Mouse (Mus musculus) gastrocnemius, adult 2 months (tissue): ENCODE results near the gene Chchd3. TPM values are rescaled to one million over a fixed set of nuclear protein-coding genes. Genes with fewer than 3 reads are reported as not detected.

Experiments used
- DNase-seq: peaks from one replicate; pipeline ENCODE4 v3.0.0; 2022
- H3K27ac ChIP-seq: fragments of 200-600 bp; 2 replicates; pipeline ENCODE4 v1.8.1; 2022; ENCODE audit warnings: mild to moderate bottlenecking
- H3K4me3 ChIP-seq: fragments of 200-600 bp; 2 replicates; pipeline ENCODE4 v1.8.1; 2022; ENCODE audit warnings: mild to moderate bottlenecking, moderate library complexity
- CTCF ChIP-seq: fragments of 200-600 bp; IDR thresholded peaks from 2 replicates; pipeline ENCODE4 v1.8.1; 2022; ENCODE audit warnings: antibody characterized with exemption, mild to moderate bottlenecking, moderate library complexity
- intact Hi-C: fragments of 180-260 bp; cut with DNase I; formaldehyde crosslinking; loops from one replicate; pipeline ENCODE4 v1.15.1; 2025
- total RNA-seq, 2 experiments: library from RNA; stranded (reverse); gene quantifications; 2 replicates each; pipeline ENCODE4 v1.2.3; 2021

The Chchd3 gene
- total RNA-seq, 2 experiments from 2014 or later: 397 to 478 TPM

DNA sequence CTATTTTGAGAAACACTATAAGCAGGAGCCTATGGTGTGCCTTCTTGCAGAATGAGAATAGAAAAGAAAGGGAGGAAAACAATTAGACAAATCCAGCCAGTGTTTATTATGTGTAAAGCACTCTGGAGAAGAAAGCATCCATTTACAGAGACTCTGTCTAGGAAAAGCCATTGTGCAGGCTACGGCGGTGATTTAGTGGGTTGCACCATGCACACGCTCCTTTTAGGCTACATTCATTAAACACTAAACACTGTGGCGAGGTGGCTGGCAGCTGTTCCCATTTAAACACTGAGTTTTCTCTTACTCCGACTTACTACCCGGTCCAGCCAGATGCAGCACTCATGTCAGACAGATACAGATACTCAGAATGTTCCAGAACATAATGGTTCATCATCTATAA, 311.3 kb downstream of the Chchd3 start:
- no peak for TF ChIP-seq CTCF
- no peak for DNase-seq
- intact Hi-C loops: no loop called here
- H3K4me3 ChIP-seq: no peak overlapping the region
- H3K27ac ChIP-seq: no peak overlapping the region

GRCm38 (mm10) chr6:32747333-32747732, 312.7 kb downstream of the Chchd3 start:
- no peak for DNase-seq
- H3K27ac ChIP-seq: no peak overlapping the region
- no peak overlapping the region for H3K4me3 ChIP-seq
- no peak for TF ChIP-seq CTCF
- intact Hi-C loops: no loop called here

Other genes with a start within 250 kb of the Chchd3 start
- 10 to 100 TPM; 43.6 to 51.4 TPM for gene Exoc4, start 188.8 kb upstream of the Chchd3 start, total RNA-seq